In the genomic region with DNA sequence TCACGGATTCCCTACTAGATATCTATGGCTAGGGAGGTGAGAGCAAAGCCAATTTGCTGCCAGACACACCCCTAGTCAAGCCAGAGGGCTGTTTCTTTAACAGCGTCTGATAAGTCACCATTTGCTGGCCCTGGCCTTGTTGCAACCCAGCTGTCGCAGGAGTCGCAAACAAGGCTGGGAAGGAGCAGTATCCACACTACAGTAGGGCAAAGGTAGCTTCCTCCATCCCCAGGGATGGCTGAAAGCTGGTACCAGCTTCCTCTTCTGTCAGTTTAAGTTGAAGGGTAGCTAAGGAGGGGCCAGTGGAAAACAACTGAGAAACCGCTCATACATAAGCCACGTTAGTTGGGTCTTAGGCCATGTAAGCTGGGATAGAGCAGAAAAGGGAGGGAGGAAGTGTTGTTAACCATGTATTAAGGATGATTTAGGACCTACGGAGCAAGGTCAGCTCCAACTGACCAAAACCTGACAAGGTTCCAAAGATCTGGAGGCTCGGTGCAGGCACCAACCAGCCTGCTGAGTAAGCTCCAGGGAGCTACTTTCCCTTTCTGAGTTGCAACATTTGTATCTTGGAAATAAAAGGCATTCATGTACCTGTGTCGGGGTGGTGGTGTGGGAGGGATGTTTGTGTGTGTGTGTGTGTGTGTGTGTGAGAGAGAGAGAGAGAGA, we compare ENCODE assay signal across 8 mouse cellular contexts. TPM values are rescaled to one million over a fixed set of nuclear protein-coding genes. Genes with fewer than 3 reads are reported as not detected.
DNase-seq lines count a peak whose midpoint lies in the region; ATAC-seq and TF ChIP-seq lines count a peak whose summit lies in the region.

No protein-coding gene starts in this region.

- peaks cover 42% of the 10 kb centered on the region for H3K4me1 ChIP-seq in limb, embryonic 12.5 days (replicated peaks)
- peaks cover 35% of the 10 kb centered on the region for H3K4me1 ChIP-seq in limb, embryonic 10.5 days
- H3K4me1 ChIP-seq in heart, postnatal 0 days (ENCODE audit: control insufficient read depth, insufficient read depth) = peaks cover 49% of the 10 kb centered on the region

- H3K9ac ChIP-seq in limb, embryonic 12.5 days (replicated peaks) = no peak overlapping the region
- H3K9ac ChIP-seq in heart, postnatal 0 days (replicated peaks; ENCODE audit: low read depth, low read length) = 0 out of 2 replicates have a peak overlapping the region, but pooled peaks have one; percentile 4

- no peaks in the 10 kb centered on the region for H3K9me3 ChIP-seq in limb, embryonic 12.5 days
- no peaks in the 10 kb centered on the region for H3K9me3 ChIP-seq in limb, embryonic 10.5 days (replicated peaks)
- no peaks in the 10 kb centered on the region for H3K9me3 ChIP-seq in heart, postnatal 0 days (replicated peaks; ENCODE audit: control insufficient read depth, low read length)

- H3K36me3 ChIP-seq in limb, embryonic 12.5 days = peaks cover 24% of the 10 kb centered on the region
- 0 out of 2 replicates have a peak, but pooled peaks cover 3% of the 10 kb centered on the region for H3K36me3 ChIP-seq in limb, embryonic 10.5 days
- H3K36me3 ChIP-seq in heart, postnatal 0 days (replicated peaks; ENCODE audit: control insufficient read depth, insufficient read depth, low read length) = peaks cover 14% of the 10 kb centered on the region; the same call in 1 of the 2 replicates

- intact Hi-C loops in left cerebral cortex, adult 2 months (cut with DNase I) = no loop called here
- intact Hi-C loops in left cerebral cortex, postnatal 25 days (cut with DNase I) = no loop called here

- no peaks in the 10 kb centered on the region for H3K27me3 ChIP-seq in limb, embryonic 12.5 days
- H3K27me3 ChIP-seq in limb, embryonic 10.5 days (ENCODE audit: low read depth, poor library complexity, severe bottlenecking) = no peaks in the 10 kb centered on the region; the same call in 1 of the 2 replicates
- H3K27me3 ChIP-seq in heart, postnatal 0 days (ENCODE audit: control insufficient read depth, insufficient read depth, low read length) = no peaks in the 10 kb centered on the region

- DNase-seq in limb, embryonic 10.5 days (ENCODE audit: low spot score) = no peak
- peak; percentile 72 for DNase-seq in adrenal gland, adult 8-10 months
- peak; percentile 47 for DNase-seq in heart, postnatal 0 days (ENCODE audit: low spot score)
- peak; percentile 42 for DNase-seq in lung, postnatal 10 days
- DNase-seq in natural killer cell, adult 2 months (ENCODE audit: low spot score in 2 of 2) = no peak
- DNase-seq in left cerebral cortex, adult 2 months (ENCODE audit: extremely low spot score in 1 of 2, low spot score in 2 of 2) = no peak
- no peak for DNase-seq in left cerebral cortex, postnatal 25 days (ENCODE audit: low spot score in 2 of 2)

- ATAC-seq in limb, embryonic 12.5 days (ENCODE audit: insufficient number of reproducible peaks, insufficient read depth, low FRiP score, low TSS enrichment, low read depth) = no peak
- no peak for ATAC-seq in heart, postnatal 0 days (ENCODE audit: insufficient read depth, low read depth)

- TF ChIP-seq EP300 in heart, postnatal 0 days (IDR thresholded peaks at IDR 0.05; ENCODE audit: low read depth) = no peak

- no peak overlapping the region for H3K27ac ChIP-seq in limb, embryonic 12.5 days
- H3K27ac ChIP-seq in limb, embryonic 10.5 days = no peak overlapping the region
- H3K27ac ChIP-seq in heart, postnatal 0 days (ENCODE audit: low read depth) = peak overlapping the region; percentile 92
- H3K27ac ChIP-seq in left cerebral cortex, adult 2 months = no peak overlapping the region

- 35% methylated on average over 9 of the region's 9 CpGs for WGBS in limb, embryonic 12.5 days
- WGBS in limb, embryonic 10.5 days = 41% methylated on average over 9 of the region's 9 CpGs
- 16% methylated on average over 9 of the region's 9 CpGs for WGBS in heart, postnatal 0 days

- 0 out of 2 replicates have a peak, but pooled peaks have one; percentile 2 for TF ChIP-seq CTCF in heart, postnatal 0 days (IDR thresholded peaks at IDR 0.05; ENCODE audit: low read depth)
- no peak for TF ChIP-seq CTCF in left cerebral cortex, adult 2 months (IDR thresholded peaks at IDR 0.05)

- no peak overlapping the region for H3K4me3 ChIP-seq in limb, embryonic 12.5 days (replicated peaks)
- H3K4me3 ChIP-seq in limb, embryonic 10.5 days = no peak overlapping the region
- peak overlapping the region; percentile 20 for H3K4me3 ChIP-seq in heart, postnatal 0 days (ENCODE audit: low read depth, low read length)
- H3K4me3 ChIP-seq in left cerebral cortex, adult 2 months = no peak overlapping the region

- H3K4me2 ChIP-seq in limb, embryonic 12.5 days = 0 out of 2 replicates have a peak overlapping the region, but pooled peaks have one; percentile 1
- H3K4me2 ChIP-seq in heart, postnatal 0 days (ENCODE audit: low read depth, low read length) = peak overlapping the region; percentile 79

RNA-seq across cellular contexts. Expression of a gene that starts 7.8 kb away (rescaled TPM):
- 444 and 488 TPM in 2 replicates for polyA plus RNA-seq in limb, embryonic 12.5 days (2016; fragmentation: Nextera tagmentation; extraction: Ambion mirVana)
- polyA plus RNA-seq in limb, embryonic 10.5 days (2016; fragmentation: Nextera tagmentation; extraction: Ambion mirVana) = 183 and 211 TPM in 2 replicates
- total RNA-seq in adrenal gland, adult 8-10 months (2022) = 1,000 to 10,000 TPM; 1,201 to 2,025 (median 1,729) TPM
- 829 and 887 TPM in 2 replicates for total RNA-seq in heart, postnatal 0 days (2014; rRNA removed; ENCODE audit: low replicate concordance)
- polyA plus RNA-seq in heart, postnatal 0 days (2015; fragmentation: Nextera tagmentation; extraction: Ambion mirVana) = 1,674 and 1,711 TPM in 2 replicates
- 100 to 1,000 TPM; 177 to 202 TPM for total RNA-seq in left cerebral cortex, adult 2 months (2021)
- total RNA-seq in left cerebral cortex, postnatal 25 days (2021) = 100 to 1,000 TPM; 275 to 297 TPM

RNA-seq across cellular contexts. Expression of a gene that starts 45.9 kb away (rescaled TPM):
- polyA plus RNA-seq in limb, embryonic 12.5 days (2016; fragmentation: Nextera tagmentation; extraction: Ambion mirVana) = 264 and 265 TPM in 2 replicates
- polyA plus RNA-seq in limb, embryonic 10.5 days (2016; fragmentation: Nextera tagmentation; extraction: Ambion mirVana) = 224 and 237 TPM in 2 replicates
- total RNA-seq in adrenal gland, adult 8-10 months (2022) = 100 to 1,000 TPM; 171 to 396 (median 303) TPM
- total RNA-seq in heart, postnatal 0 days (2014; rRNA removed; ENCODE audit: low replicate concordance) = 262 and 340 TPM in 2 replicates
- 346 and 351 TPM in 2 replicates for polyA plus RNA-seq in heart, postnatal 0 days (2015; fragmentation: Nextera tagmentation; extraction: Ambion mirVana)
- total RNA-seq in left cerebral cortex, adult 2 months (2021) = 10 to 100 TPM; 87.0 to 97.9 TPM
- 100 to 1,000 TPM in 1 of 2 experiments, 10 to 100 TPM in 1; 98.7 to 111 TPM for total RNA-seq in left cerebral cortex, postnatal 25 days (2021)

RNA-seq across cellular contexts. Expression of a gene that starts 54.3 kb away (rescaled TPM):
- polyA plus RNA-seq in limb, embryonic 12.5 days (2016; fragmentation: Nextera tagmentation; extraction: Ambion mirVana) = 246 and 248 TPM in 2 replicates
- 267 and 279 TPM in 2 replicates for polyA plus RNA-seq in limb, embryonic 10.5 days (2016; fragmentation: Nextera tagmentation; extraction: Ambion mirVana)
- 10 to 100 TPM; 49.8 to 58.6 (median 57.0) TPM for total RNA-seq in adrenal gland, adult 8-10 months (2022)
- total RNA-seq in heart, postnatal 0 days (2014; rRNA removed; ENCODE audit: low replicate concordance) = 48.5 and 70.6 TPM in 2 replicates
- polyA plus RNA-seq in heart, postnatal 0 days (2015; fragmentation: Nextera tagmentation; extraction: Ambion mirVana) = 58.0 and 59.4 TPM in 2 replicates
- total RNA-seq in left cerebral cortex, adult 2 months (2021) = 10 to 100 TPM; 34.8 to 35.0 TPM
- total RNA-seq in left cerebral cortex, postnatal 25 days (2021) = 10 to 100 TPM; 34.1 to 34.4 TPM

Comparison
In these comparisons a context has a peak if more than half of its experiments do, and no peak if none do; other contexts are left out.
1. DNase-seq: peak in adrenal gland, adult 8-10 months (single experiment), heart, postnatal 0 days (single experiment) and lung, postnatal 10 days (single experiment); none in limb, embryonic 10.5 days (single experiment), natural killer cell, adult 2 months (0 of 2), left cerebral cortex, adult 2 months (0 of 2) and left cerebral cortex, postnatal 25 days (0 of 2).